Mouse (Mus musculus) naive thymus-derived CD4-positive, alpha-beta T cell, adult 2 months (primary cell): ENCODE results near the gene Gm3468.
"Not testable (repeated sequence)": the region's sequence is repeated elsewhere in the genome, so short reads cannot be mapped to it uniquely, and the experiment has no call there.

Source experiments
- DNase-seq: peaks from one replicate; pipeline ENCODE4 v3.0.0-alpha.2; 2011; ENCODE audit warnings: low read depth

Gene Gm3468

DNA sequence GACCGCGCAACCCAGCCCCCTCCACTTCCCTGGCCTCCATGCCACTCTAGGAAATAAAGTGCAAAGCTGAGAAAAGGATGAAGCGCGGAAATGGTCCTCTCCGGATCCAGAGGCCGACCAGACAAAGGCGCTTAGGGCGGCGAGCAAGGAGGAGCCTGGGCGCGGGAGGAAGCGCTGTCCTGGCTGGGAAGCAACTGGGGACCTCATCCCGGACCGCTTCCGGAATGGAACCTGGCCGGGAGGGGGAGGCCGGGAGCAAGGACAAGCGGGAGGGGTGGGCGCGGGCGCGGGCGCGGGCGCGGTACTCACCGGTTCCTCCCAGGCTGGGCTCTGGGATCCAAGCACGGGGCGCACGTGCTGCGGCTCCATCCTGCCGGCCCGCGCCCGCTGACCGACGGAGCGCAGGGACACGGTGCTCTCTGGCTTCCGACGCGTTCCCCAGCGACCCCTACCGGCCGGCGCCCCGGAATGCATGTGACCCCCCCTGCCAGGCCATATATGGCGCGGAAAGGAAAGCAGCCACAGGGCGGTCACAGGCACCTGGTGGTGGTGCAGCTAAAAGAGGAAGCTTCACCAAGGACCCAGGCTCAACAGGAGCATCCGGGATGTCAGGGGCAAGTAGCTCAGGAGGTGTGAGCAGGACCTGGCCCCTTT is at the start of gene Gm3468:
TSS of gene Gm3468 (minus strand) at position 394 of the 654 bp plus-strand sequence.
- DNase-seq = peak; percentile 21

- DNase-seq = not testable (repeated sequence)
Observed at GRCm38 (mm10) chr14:6125707-6126106, 17.2 kb upstream of the Gm3468 start, which contains the start of gene Gm3476. Gm3476 (minus strand) TSS chr14:6125807.

DNA sequence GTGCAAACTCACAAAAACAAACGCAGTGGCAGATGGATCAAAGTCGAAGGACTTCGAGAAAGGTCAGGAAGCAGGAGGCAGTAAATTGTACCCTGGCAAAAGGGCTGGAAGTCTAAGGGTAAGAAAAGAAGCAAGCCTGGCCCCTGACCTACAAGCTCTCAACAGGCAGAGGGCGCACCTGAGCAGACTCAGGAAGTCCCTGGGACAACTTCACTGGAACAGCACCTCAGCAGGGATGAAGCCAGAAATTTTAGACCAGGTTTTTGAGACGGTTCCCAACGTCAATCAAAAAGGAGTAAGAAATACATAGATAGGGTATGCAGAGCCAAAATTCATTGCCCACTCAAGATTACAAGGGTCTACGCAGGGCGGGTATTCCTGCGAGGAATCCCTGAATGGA is 965 bp downstream of the Gm3468 start:
- not testable (repeated sequence) for DNase-seq

DNA sequence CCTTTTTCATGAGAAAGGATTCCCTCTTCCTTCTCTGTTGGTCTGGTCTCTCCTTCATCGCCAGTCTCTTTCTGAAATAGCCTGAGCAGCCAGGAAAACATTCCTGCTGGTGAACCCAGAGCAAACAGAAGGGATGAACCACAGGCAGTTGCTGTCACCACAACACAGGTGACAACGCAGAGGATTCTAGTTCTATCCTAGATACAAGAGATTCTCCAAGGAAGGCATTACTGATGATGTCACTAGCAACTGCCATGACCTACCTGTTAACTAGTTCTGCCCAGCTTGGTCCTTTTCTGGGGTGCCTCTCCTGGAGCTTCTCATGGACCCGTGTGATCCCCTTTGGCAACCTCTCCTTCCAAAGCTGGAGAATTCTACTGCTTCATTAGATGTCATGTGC is 14.6 kb downstream of the Gm3468 start, which contains the start of gene Gm8206:
TSS of gene Gm8206 (minus strand) at position 101 of the 400 bp plus-strand sequence.
- not testable (repeated sequence) for DNase-seq

- not testable (repeated sequence) for DNase-seq
Observed at GRCm38 (mm10) chr14:6058167-6058566, 50.3 kb downstream of the Gm3468 start, which contains the start of gene Gm6337. Gm6337 (minus strand) TSS chr14:6058267.
